Mouse (Mus musculus) G1E (cell line): ENCODE measurements around the gene Gm21964.

ENCODE experiments used
- CTCF ChIP-seq: IDR thresholded peaks from 2 replicates; pipeline ENCODE4 v1.5.1; 2012; ENCODE audit warnings: low read depth, low read length, inconsistent platforms, mixed read lengths
- GATA1 ChIP-seq: IDR thresholded peaks from 2 replicates; pipeline ENCODE4 v1.6.1; 2012; ENCODE audit warnings: borderline replicate concordance, low read length, inconsistent platforms, mixed read lengths
- TAL1 ChIP-seq: conservative IDR thresholded peaks from 2 replicates; pipeline ENCODE4 v1.6.1; 2012; ENCODE audit warnings: low read depth, low read length, inconsistent platforms, mixed read lengths

GRCm38 (mm10) chr8:110140156-110140555 is 39.1 kb downstream of the Gm21964 start:
- TF ChIP-seq CTCF (no peak), TAL1 (no peak), GATA1 (no peak)
